In the genomic region with DNA sequence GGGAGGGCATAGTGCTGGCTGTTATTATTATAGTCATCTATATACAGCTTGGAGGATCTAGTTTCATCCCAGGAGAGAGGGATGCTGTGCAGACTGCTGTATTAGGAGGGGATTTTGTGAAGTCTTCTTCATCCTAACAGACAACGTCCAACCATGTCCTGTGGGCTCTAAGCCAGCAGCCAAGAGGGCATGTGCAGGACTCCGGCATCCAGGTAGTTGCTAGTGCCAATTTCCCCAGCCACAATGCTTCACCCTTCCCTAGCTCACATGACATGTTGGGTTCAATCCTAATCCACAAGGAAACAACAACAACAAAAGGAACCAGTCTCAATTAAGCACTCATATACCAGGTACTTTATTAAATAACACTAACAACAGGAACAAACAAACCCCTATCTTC, we compare ENCODE assay signal across 20 mouse cellular contexts. TPM values are rescaled to one million over a fixed set of nuclear protein-coding genes. Genes with fewer than 3 reads are reported as not detected.
DNase-seq lines count a peak whose midpoint lies in the region; ATAC-seq and TF ChIP-seq lines count a peak whose summit lies in the region.
"Had no signal": no experiment of that assay in that cellular context is flagged by ENCODE, and none has a peak within 500 bp of the region (broad histone marks: within the 10 kb centered on the region; RNA-seq: fewer than 3 reads in every experiment).

No protein-coding gene starts in this region.

- no peak for ATAC-seq in cerebellum, adult (ENCODE audit: insufficient number of reproducible peaks, low FRiP score, low TSS enrichment)
- no peak for ATAC-seq in heart, embryonic 11.5 days (replicated peaks; ENCODE audit: insufficient number of reproducible peaks, low FRiP score, low TSS enrichment)
- no peak for ATAC-seq in kidney, embryonic 14.5 days (ENCODE audit: low FRiP score, low TSS enrichment)
- ATAC-seq in liver, embryonic 12.5 days = no peak
- ATAC-seq: forebrain, embryonic 14.5 days; hindbrain, embryonic 16.5 days; inflammation-experienced regulatory T-cells, adult 6 months had no signal

- peaks cover 26% of the 10 kb centered on the region for H3K4me1 ChIP-seq in heart, embryonic 11.5 days (ENCODE audit: control insufficient read depth, insufficient read depth, low read length)
- peaks cover 5% of the 10 kb centered on the region; the same call in 1 of the 2 replicates for H3K4me1 ChIP-seq in kidney, embryonic 14.5 days (ENCODE audit: control insufficient read depth, insufficient read depth, low read length)
- peaks cover 52% of the 10 kb centered on the region for H3K4me1 ChIP-seq in liver, adult 2 months (ENCODE audit: control insufficient read depth, insufficient read depth, low read length)
- H3K4me1 ChIP-seq in liver, embryonic 12.5 days = peaks cover 28% of the 10 kb centered on the region

- H3K4me3 ChIP-seq in heart, embryonic 11.5 days (ENCODE audit: low read depth, low read length) = no peak overlapping the region
- H3K4me3 ChIP-seq in kidney, embryonic 14.5 days (ENCODE audit: low read length) = no peak overlapping the region
- H3K4me3 ChIP-seq in liver, adult 2 months (ENCODE audit: insufficient read depth, low read depth, low read length) = no peak overlapping the region
- H3K4me3 ChIP-seq in liver, embryonic 12.5 days = no peak overlapping the region
- H3K4me3 ChIP-seq: embryonic facial prominence, embryonic 15.5 days; erythroblast, embryonic 14.5 days; forebrain, embryonic 10.5 days; heart, embryonic 13.5 days; hindbrain, embryonic 12.5 days had no signal

- H3K9ac ChIP-seq in heart, embryonic 11.5 days (ENCODE audit: low read depth, low read length) = no peak overlapping the region
- no peak overlapping the region for H3K9ac ChIP-seq in kidney, embryonic 14.5 days (ENCODE audit: low read depth, low read length)
- H3K9ac ChIP-seq in liver, adult 2 months (ENCODE audit: low read depth, low read length) = no peak overlapping the region
- no peak overlapping the region for H3K9ac ChIP-seq in liver, embryonic 12.5 days
- H3K9ac ChIP-seq: embryonic facial prominence, embryonic 15.5 days; heart, embryonic 13.5 days; hindbrain, embryonic 12.5 days had no signal

- H3K9me3 ChIP-seq in heart, embryonic 11.5 days (replicated peaks; ENCODE audit: control insufficient read depth, low read length) = no peaks in the 10 kb centered on the region
- no peaks in the 10 kb centered on the region for H3K9me3 ChIP-seq in kidney, embryonic 14.5 days (ENCODE audit: control insufficient read depth, low read length)
- no peaks in the 10 kb centered on the region for H3K9me3 ChIP-seq in liver, embryonic 12.5 days (replicated peaks)
- H3K9me3 ChIP-seq: hindbrain, embryonic 12.5 days had no signal

- 78% methylated on average over 2 of the region's 2 CpGs for WGBS in heart, embryonic 11.5 days (ENCODE audit: insufficient replicate concordance)
- WGBS in kidney, embryonic 14.5 days = 90% methylated on average over 2 of the region's 2 CpGs
- 7% methylated on average over 2 of the region's 2 CpGs for WGBS in liver, adult 2 months
- 82% methylated on average over 2 of the region's 2 CpGs for WGBS in liver, embryonic 12.5 days (ENCODE audit: insufficient replicate concordance)

- peak; percentile 31 to 43 for DNase-seq in cerebellum, postnatal 14 days
- peak; percentile 74 for DNase-seq in heart, adult 11 months
- peak; percentile 24 for DNase-seq in kidney, postnatal 10 days
- DNase-seq in liver, adult 2 months (ENCODE audit: extremely low read depth, low read depth, low spot score) = peak; percentile 73
- DNase-seq: adrenal gland, postnatal 10 days; embryo, embryonic 11 days; heart, postnatal 10 days; heart, postnatal 4 days had no signal

- no peak overlapping the region for H3K27ac ChIP-seq in heart, embryonic 11.5 days (ENCODE audit: low read depth, low read length)
- no peak overlapping the region for H3K27ac ChIP-seq in kidney, embryonic 14.5 days (ENCODE audit: low read depth, low read length)
- H3K27ac ChIP-seq in liver, adult 2 months (replicated peaks; ENCODE audit: insufficient read depth, low read depth, low read length) = peak overlapping the region; percentile 1; the same call in 1 of the 2 replicates
- H3K27ac ChIP-seq in liver, embryonic 12.5 days = no peak overlapping the region
- H3K27ac ChIP-seq: embryonic facial prominence, embryonic 15.5 days; forebrain, embryonic 10.5 days; heart, embryonic 13.5 days; hindbrain, embryonic 12.5 days had no signal

- peaks cover 47% of the 10 kb centered on the region for H3K79me2 ChIP-seq in liver, adult 2 months (ENCODE audit: control insufficient read depth, insufficient read depth, low read length)

- H3K4me2 ChIP-seq in heart, embryonic 11.5 days = no peak overlapping the region
- no peak overlapping the region for H3K4me2 ChIP-seq in kidney, embryonic 14.5 days (replicated peaks; ENCODE audit: low read depth, low read length)
- no peak overlapping the region for H3K4me2 ChIP-seq in liver, embryonic 12.5 days
- H3K4me2 ChIP-seq: embryonic facial prominence, embryonic 15.5 days; heart, embryonic 13.5 days; hindbrain, embryonic 12.5 days had no signal

- TF ChIP-seq POLR2A in liver, adult 2 months (IDR thresholded peaks at IDR 0.05; ENCODE audit: extremely low read depth, insufficient read depth, low read length) = no peak

- H3K36me3 ChIP-seq in heart, embryonic 11.5 days (ENCODE audit: control insufficient read depth, insufficient read depth, low read length) = no peaks in the 10 kb centered on the region; the same call in 1 of the 2 replicates
- H3K36me3 ChIP-seq in kidney, embryonic 14.5 days (ENCODE audit: control insufficient read depth, insufficient read depth, low read length) = no peaks in the 10 kb centered on the region; the same call in 1 of the 2 replicates
- no peaks in the 10 kb centered on the region for H3K36me3 ChIP-seq in liver, adult 2 months (ENCODE audit: control insufficient read depth, insufficient read depth, low read length)
- H3K36me3 ChIP-seq in liver, embryonic 12.5 days = 0 out of 2 replicates have a peak, but pooled peaks cover 6% of the 10 kb centered on the region

- no peak for TF ChIP-seq CTCF in liver, adult 2 months (IDR thresholded peaks at IDR 0.05; ENCODE audit: low read depth, low read length)

- H3K27me3 ChIP-seq in heart, embryonic 11.5 days (ENCODE audit: control insufficient read depth, insufficient read depth, low read length) = no peaks in the 10 kb centered on the region
- no peaks in the 10 kb centered on the region for H3K27me3 ChIP-seq in kidney, embryonic 14.5 days (ENCODE audit: control insufficient read depth, insufficient read depth, low read length)
- no peaks in the 10 kb centered on the region for H3K27me3 ChIP-seq in liver, adult 2 months (ENCODE audit: control insufficient read depth, insufficient read depth, low read length)
- no peaks in the 10 kb centered on the region for H3K27me3 ChIP-seq in liver, embryonic 12.5 days (replicated peaks)
- H3K27me3 ChIP-seq: embryonic facial prominence, embryonic 15.5 days; heart, embryonic 13.5 days; hindbrain, embryonic 12.5 days had no signal

RNA-seq across cellular contexts. Expression of a gene that starts 15.8 kb away (rescaled TPM):
- 15.9 and 17.2 TPM in 2 replicates for polyA plus RNA-seq in heart, embryonic 11.5 days (2014; fragmentation: Nextera tagmentation; extraction: Ambion mirVana)
- polyA plus RNA-seq in kidney, embryonic 14.5 days (2014; fragmentation: Nextera tagmentation; extraction: Ambion mirVana) = 12.6 and 26.6 TPM in 2 replicates
- total RNA-seq in liver, adult 2 months (2014; rRNA removed) = 30.4 and 38.9 TPM in 2 replicates
- 20.7 and 22.2 TPM in 2 replicates for polyA plus RNA-seq in liver, adult 2 months (2012; rRNA removed)
- polyA plus RNA-seq in liver, embryonic 12.5 days (2016; fragmentation: Nextera tagmentation; extraction: Ambion mirVana) = 4.4 and 4.7 TPM in 2 replicates

Comparison
In these comparisons a context has a peak if more than half of its experiments do, and no peak if none do; other contexts are left out.
1. DNase-seq: peak in every context shown above with its lines; median percentile 74 in heart, adult 11 months; 73 in liver, adult 2 months; 37 in cerebellum, postnatal 14 days; 24 in kidney, postnatal 10 days.